Mouse (Mus musculus) MEL (cell line): ENCODE results near the gene Slc16a12.

Experiments
- CTCF ChIP-seq, 3 experiments: IDR thresholded peaks in 2 of 3; conservative IDR thresholded peaks in 1 of 3; 2 replicates each; pipeline ENCODE4 v1.5.1; 2011 to 2012; ENCODE audit warnings: low read length in 3 of 3, low read depth in 2 of 3, mild to moderate bottlenecking in 2 of 3, improper control_type of control experiment in 1 of 3, inconsistent platforms in 1 of 3, mixed read lengths in 1 of 3, moderate library complexity in 1 of 3; ENCODE audit not compliant: control insufficient read depth in 1 of 3, insufficient read depth in 1 of 3, poor library complexity in 1 of 3, severe bottlenecking in 1 of 3
- E2F4 ChIP-seq: IDR thresholded peaks from 2 replicates; pipeline ENCODE4 v1.6.1; 2011; ENCODE audit warnings: low read depth, low read length, improper control_type of control experiment, borderline replicate concordance
- EP300 ChIP-seq, 2 experiments: IDR thresholded peaks; 2 replicates each; pipeline ENCODE4 v1.6.1; 2011; ENCODE audit warnings: improper control_type of control experiment in 2 of 2, low read length in 2 of 2, low read depth in 1 of 2, mild to moderate bottlenecking in 1 of 2
- HCFC1 ChIP-seq: IDR thresholded peaks from 2 replicates; pipeline ENCODE4 v1.6.1; 2012; ENCODE audit warnings: low read depth, mild to moderate bottlenecking, inconsistent platforms, low read length, improper control_type of control experiment, moderate library complexity
- ZC3H11A ChIP-seq: IDR thresholded peaks from 2 replicates; pipeline ENCODE4 v1.6.1; 2012; ENCODE audit warnings: low read depth, mild to moderate bottlenecking, inconsistent platforms, low read length, improper control_type of control experiment

GRCm38 (mm10) chr19:34691402-34691801, 55.7 kb downstream of the Slc16a12 start:
- TF ChIP-seq ZC3H11A (no peak), E2F4 (no peak), HCFC1 (no peak), CTCF (IDR thresholded peaks at IDR 0.05 in 2 of 3, conservative IDR thresholded peaks at IDR 0.05 in 1 of 3; ENCODE audit: control insufficient read depth in 1 of 3, insufficient read depth in 1 of 3, low read depth in 2 of 3, low read length in 3 of 3, poor library complexity in 1 of 3, severe bottlenecking in 1 of 3) (no peak), EP300 (IDR thresholded peaks at IDR 0.05; ENCODE audit: low read depth in 1 of 2, low read length in 2 of 2) (no peak)
